Mouse (Mus musculus) left cerebral cortex, adult 2 months (tissue): Measurements from ENCODE around the gene Coro1b. TPM values are rescaled to one million over a fixed set of nuclear protein-coding genes. Genes with fewer than 3 reads are reported as not detected.

ENCODE experiments used
- DNase-seq, 2 experiments: peaks; one replicate each; pipeline ENCODE4 v3.0.0; 2021 to 2022; ENCODE audit warnings: low spot score in 2 of 2, mixed read lengths in 1 of 2; ENCODE audit errors: extremely low spot score in 1 of 2
- H3K27ac ChIP-seq: fragments of 200-600 bp; 2 replicates; pipeline ENCODE4 v1.8.1; 2022
- H3K4me3 ChIP-seq: fragments of 200-600 bp; 2 replicates; pipeline ENCODE4 v1.8.1; 2022
- CTCF ChIP-seq: fragments of 200-600 bp; IDR thresholded peaks from 2 replicates; pipeline ENCODE4 v1.8.1; 2022; ENCODE audit warnings: antibody characterized with exemption, mild to moderate bottlenecking, moderate library complexity
- intact Hi-C: fragments of 180-260 bp; cut with DNase I; formaldehyde crosslinking; loops from one replicate; pipeline ENCODE4 v1.15.1; 2025
- total RNA-seq, 2 experiments: library from RNA; stranded (reverse); gene quantifications; 2 replicates each; pipeline ENCODE4 v1.2.3; 2021

Coro1b gene
- total RNA-seq, 2 experiments from 2014 or later: 72.6 to 82.2 TPM

GRCm38 (mm10) chr19:4169810-4170209 lies 21.4 kb downstream of the Coro1b start:
- intact Hi-C loops: loop anchor here (1.0 to 2.0 kb wide), 2 partner anchors 22 to 59 kb away; partner anchors contain the start of gene Ppp1ca
- H3K4me3 ChIP-seq: peak overlapping the region; percentile 54
- peak overlapping the region; percentile 89 for H3K27ac ChIP-seq
- peak in 1 of 2 experiments; percentile 48 for DNase-seq
- TF ChIP-seq CTCF: no peak

- Histone ChIP-seq H3K27ac (no peak overlapping the region; the same call in 1 of the 2 replicates), H3K4me3 (no peak overlapping the region)
- no peak for DNase-seq
- intact Hi-C loops: loop anchor here (2.0 kb wide), 1 partner anchor 58 kb away; no protein-coding TSS in a partner anchor
- TF ChIP-seq CTCF: no peak
Observed at GRCm38 (mm10) chr19:4170723-4171392, 22.4 kb downstream of the Coro1b start.

- Histone ChIP-seq H3K27ac (no peak overlapping the region), H3K4me3 (no peak overlapping the region)
- TF ChIP-seq CTCF: no peak
- intact Hi-C loops: loop anchor here (2.0 kb wide), 1 partner anchor 57 kb away; no protein-coding TSS in a partner anchor
- no peak for DNase-seq
Observed at GRCm38 (mm10) chr19:4171393-4172290, 23.2 kb downstream of the Coro1b start.

GRCm38 (mm10) chr19:4172925-4173324 lies 24.5 kb downstream of the Coro1b start:
- Histone ChIP-seq H3K27ac (no peak overlapping the region), H3K4me3 (no peak overlapping the region)
- DNase-seq: no peak
- no peak; the same call in none of the 2 replicates for TF ChIP-seq CTCF
- intact Hi-C loops: no loop called here

- Histone ChIP-seq H3K4me3 (no peak within 1 kb of the TSS), H3K27ac (peak within 1 kb of the TSS; percentile 69)
- intact Hi-C loops: no loop called here
- DNase-seq: no peak
- no peak for TF ChIP-seq CTCF
Observed at GRCm38 (mm10) chr19:4175368-4175947, 27.0 kb downstream of the Coro1b start, which contains the start of gene Carns1. Gene Carns1 (minus strand): TSS chr19:4175479.

GRCm38 (mm10) chr19:4180411-4180810 lies 32.0 kb downstream of the Coro1b start:
- no peak for TF ChIP-seq CTCF
- intact Hi-C loops: no loop called here

GRCm38 (mm10) chr19:4181892-4182291 lies 33.5 kb downstream of the Coro1b start:
- intact Hi-C loops: no loop called here
- TF ChIP-seq CTCF: no peak
- H3K4me3 ChIP-seq: no peak overlapping the region
- H3K27ac ChIP-seq: peak overlapping the region; percentile 13; the same call in 1 of the 2 replicates
- peak; percentile 72 to 74 for DNase-seq

More at GRCm38 (mm10) chr19:4180411-4180810, 32.0 kb downstream of the Coro1b start:
- H3K4me3 ChIP-seq: no peak overlapping the region
- no peak overlapping the region for H3K27ac ChIP-seq
- DNase-seq: no peak

GRCm38 (mm10) chr19:4183689-4184088 lies 35.3 kb downstream of the Coro1b start:
- DNase-seq: no peak
- TF ChIP-seq CTCF: no peak
- H3K4me3 ChIP-seq: no peak overlapping the region
- intact Hi-C loops: no loop called here
- H3K27ac ChIP-seq: peak overlapping the region; percentile 55

GRCm38 (mm10) chr19:4184976-4185975 lies 36.9 kb downstream of the Coro1b start:
- DNase-seq: no peak
- intact Hi-C loops: no loop called here
- TF ChIP-seq CTCF: no peak

GRCm38 (mm10) chr19:4187303-4187702 lies 38.9 kb downstream of the Coro1b start:
- no peak for TF ChIP-seq CTCF
- intact Hi-C loops: no loop called here
- no peak overlapping the region for H3K27ac ChIP-seq
- no peak for DNase-seq
- H3K4me3 ChIP-seq: no peak overlapping the region

More at GRCm38 (mm10) chr19:4184976-4185975, 36.9 kb downstream of the Coro1b start:
- no peak overlapping the region for H3K4me3 ChIP-seq
- H3K27ac ChIP-seq: no peak overlapping the region
